Mouse (Mus musculus) layer of hippocampus, postnatal 36 days (tissue): ENCODE data around the gene Casz1. TPM values are rescaled to one million over a fixed set of nuclear protein-coding genes. Genes with fewer than 3 reads are reported as not detected.

Experiments used
- DNase-seq, 2 experiments: peaks; one replicate each; pipeline ENCODE4 v3.0.0; 2022
- total RNA-seq, 2 experiments: library from RNA; stranded (reverse); gene quantifications; 2 replicates each; pipeline ENCODE4 v1.2.3; 2021

The Casz1 gene
- total RNA-seq, 2 experiments from 2014 or later = 0.52 to 0.66 TPM

DNA sequence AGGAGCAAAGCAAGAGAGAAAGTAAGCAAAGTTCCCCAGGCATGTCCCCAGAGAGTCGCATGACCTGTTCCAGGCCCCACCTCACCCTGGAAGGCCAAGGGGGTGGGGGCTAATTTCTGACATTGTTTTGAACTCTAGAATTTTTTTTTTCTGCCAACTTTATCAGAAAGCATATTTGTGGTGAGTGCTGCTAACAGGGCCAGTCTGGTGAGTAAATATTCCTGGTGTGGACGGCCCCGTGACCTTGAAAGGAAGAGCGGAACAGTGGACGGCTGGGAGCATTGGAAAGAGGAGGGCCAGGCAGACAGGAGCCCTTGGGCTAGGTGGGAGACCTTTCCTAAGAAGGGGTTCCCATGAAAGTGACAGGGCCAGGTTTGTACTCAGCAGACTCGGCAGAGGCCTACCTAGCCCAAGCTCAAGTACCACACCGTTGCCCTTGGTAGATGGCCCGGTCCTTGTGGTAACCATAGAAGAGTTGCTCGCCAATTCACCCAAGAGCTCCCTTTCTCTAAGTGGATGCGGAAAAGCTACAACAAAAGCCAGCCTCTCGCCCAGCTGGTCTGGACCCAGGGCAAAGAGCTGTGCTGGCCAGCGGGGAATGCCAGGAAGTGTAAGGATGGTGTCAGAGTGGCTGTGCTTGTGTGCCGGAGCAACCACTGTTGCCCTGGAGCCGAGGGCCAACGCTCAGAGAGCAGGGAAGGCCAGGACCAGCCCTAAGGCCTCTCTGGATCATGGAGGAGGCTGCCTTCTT, 104.7 kb downstream of the Casz1 start:
- no peak for DNase-seq

DNA sequence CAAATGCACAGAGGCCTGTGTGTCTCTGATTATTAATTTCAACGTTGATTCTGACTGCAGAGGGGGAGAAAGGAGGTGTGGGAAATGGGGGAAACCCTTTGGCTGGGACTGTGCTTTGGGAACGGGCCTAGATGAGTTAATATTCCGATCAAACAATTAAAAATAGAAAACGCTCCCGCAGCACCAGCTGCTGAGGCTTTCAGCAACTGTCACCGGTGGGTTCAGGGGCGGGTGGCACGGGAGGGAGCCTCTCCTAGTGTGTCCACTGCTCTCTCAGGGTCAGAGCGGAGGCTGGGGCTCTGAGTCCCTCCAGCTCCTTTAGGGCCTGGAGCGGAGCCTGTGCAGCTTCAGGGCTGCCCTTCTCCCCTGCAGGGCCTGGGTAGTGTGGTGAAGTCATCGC, 105.3 kb downstream of the Casz1 start:
- DNase-seq = no peak

DNA sequence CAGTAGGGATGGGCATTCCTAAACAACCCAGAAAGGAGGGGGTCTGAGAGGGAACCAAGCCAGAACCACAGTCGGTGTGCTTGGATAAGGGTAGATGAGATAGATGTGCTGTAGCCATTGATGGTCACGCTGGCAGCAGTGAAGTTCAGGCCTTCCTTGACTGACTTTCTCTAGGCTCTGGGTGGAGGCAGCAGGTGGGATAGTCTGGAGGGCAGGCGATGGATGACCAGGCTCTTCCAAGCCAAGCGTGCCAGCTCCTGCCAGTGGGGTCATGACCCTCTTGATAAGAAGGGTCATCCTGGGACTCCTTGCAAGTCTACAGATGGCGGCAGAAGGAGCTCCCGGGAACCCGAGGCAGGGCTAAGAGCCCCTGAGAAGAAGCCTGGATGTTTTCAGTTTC, 107.9 kb downstream of the Casz1 start:
- DNase-seq = no peak

DNA sequence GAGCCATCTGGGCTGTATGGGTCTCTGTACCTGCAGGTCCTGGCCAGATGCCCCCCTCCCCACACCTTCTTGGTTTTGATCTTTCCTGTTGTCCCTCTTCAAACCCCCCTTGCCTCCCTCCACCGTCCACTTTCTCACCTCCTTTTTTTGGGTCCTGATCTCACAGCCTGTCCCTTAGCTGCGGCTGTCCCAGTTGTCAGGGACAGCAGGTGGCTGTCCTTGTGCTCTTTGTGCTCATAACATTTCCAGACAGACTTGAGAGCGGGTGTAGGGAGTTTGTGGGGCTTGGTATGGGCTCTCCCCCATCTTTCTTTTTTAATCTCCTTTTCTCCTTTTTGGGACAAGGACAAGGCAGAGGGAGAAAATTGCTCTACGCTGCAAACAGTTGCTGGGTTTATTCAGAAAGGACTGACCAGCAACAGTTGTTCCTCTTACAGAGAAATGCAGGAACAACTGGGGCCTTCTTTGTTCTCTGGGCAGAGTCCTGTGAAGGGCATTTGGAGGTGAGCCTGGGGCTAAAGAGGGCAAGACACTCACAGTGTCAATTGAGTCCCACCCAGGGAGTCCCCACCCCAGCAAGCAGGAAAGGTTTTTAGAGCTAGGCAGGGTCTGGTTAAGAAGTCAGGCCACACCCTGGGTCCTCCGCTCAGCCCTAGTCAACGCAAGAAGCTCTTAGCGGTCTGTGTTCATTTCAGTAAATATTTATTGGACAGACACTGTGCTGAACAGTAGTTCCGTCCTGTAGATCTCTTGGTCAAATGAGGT, 108.8 kb downstream of the Casz1 start:
- DNase-seq = no peak

DNA sequence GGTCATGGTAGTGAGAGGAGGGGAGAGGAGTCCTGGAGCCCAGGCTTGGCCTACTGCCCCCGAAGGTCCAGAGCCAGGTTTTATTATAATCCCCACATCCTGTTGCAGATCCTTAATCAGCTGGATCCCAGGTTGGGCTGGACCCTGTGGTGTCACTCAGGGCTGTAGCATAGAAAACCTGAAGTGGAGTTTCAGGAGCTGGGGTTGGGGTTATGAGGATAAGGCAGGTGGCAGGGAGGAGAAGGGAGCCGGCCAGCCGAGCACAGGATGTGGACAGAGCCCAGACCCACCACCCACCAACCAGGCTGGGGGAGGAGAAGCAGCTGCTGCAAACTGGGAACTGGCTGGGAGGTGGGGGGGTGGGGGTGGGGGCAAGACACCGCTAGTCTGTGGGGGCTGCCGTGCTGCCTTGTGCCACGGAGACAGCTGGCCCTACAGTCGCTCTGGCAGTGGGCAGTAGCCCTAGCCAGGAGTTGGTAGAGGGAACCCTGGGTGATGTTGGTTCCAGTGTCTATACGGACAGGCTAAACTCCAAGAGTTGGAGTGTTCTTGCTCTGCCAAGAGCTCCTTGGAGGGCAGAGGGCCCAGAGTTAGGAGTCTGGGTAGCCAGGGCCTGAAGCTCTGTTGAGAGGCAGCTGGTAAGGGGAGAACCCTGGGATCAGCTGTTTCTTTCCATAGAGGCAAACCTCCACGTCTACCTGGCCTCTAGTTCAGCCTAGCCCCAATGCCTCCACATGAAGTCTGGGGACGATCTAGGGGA, 110.8 kb downstream of the Casz1 start:
- DNase-seq = no peak

DNA sequence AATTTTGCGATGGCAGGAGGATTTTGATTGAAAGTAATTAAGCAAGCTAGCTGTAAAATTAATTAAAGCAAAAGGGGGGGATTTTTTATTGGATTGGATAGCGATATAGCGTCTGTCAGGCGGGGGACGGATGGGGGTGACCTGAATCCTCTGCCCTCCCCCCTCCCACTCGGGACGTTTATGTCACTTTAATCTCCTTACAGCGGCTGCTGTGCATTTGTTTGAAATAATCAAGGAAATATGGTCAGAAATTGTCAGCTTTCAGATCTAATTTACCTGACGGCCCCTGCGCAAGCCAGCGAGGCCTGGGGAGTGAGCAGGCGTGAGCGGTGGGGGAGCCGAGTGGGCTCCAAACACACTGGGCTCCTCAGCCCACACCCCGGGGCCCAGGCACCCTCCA, 111.6 kb downstream of the Casz1 start:
- no peak for DNase-seq

DNA sequence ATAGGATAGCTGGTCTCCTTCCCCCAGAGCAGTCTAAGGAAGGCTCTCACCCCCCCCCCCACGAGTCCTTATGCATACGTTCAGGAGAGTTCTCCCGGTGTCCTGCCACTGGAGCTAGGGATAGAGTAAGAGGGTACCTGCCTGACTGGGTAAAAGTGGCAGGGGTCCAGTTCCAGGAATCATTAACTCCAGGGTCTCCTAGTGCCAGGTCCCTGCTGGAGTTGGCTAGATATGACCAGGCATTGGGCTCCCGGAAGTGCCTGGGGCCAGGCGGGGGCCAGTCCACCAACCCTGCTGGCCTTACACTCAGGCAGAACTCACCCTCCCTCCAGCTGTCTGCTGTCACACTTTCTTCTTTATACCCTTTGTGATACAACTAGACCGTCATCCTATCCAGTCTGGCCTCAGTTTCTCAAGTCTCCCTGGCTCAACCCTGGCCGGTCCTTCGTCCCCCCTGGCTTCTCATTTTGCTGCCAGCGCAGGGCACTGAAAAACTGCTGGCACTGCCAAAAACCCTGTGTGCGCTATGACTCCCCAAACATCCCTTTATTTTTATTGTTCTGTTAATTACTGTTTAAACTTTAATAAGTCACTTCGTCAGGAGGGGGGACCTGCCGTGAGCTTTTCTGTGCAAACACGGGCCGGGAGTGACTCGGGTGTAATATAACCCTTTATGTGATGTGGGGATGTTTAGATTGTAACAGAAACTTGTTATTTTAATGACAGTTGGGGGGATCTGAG, 114.6 kb downstream of the Casz1 start:
- no peak for DNase-seq

DNA sequence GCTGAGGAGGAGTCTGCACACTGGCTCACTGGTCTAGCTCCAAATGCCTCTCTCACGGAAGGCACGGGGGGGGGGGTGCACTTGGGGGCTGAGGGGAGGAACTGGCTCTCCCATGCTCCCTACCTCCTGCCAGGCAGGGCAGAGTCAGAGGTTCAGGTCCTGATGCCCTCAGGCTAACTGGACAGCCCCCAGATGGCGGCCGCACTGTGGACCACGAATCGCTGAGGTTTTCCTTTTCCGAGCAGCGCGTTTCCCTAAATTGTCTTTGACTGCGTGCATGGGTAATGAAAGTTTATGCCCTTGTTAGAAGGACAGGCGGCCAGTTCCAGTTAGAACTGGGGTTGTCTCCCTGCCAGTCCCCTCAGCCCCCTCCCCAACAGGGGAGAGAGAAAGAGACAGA, 116.4 kb downstream of the Casz1 start:
- DNase-seq = no peak

DNA sequence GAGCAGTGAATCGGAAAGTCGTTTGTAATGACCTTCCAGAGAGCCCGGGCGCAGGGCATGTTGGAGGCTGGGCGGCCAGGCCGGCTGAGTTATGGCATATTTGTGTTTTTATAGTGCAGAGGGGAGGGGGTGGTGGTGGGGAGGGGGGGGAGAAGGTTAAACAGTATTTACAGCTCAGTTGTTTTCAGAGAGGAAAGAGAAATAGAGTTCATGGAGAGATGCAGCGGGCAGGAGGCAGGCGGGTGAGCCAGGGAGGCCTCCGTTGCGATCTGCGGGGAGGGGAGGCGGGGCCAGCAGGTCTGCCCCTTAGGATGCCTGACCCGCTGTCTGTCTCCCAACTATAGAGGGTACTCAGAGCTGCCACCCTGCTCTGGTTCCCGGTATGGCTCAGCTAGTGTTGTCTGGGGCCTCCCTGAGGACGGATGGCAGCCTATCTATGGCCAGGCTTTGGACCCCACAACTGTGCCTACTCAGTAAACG, 118.0 kb downstream of the Casz1 start:
- DNase-seq = no peak

DNA sequence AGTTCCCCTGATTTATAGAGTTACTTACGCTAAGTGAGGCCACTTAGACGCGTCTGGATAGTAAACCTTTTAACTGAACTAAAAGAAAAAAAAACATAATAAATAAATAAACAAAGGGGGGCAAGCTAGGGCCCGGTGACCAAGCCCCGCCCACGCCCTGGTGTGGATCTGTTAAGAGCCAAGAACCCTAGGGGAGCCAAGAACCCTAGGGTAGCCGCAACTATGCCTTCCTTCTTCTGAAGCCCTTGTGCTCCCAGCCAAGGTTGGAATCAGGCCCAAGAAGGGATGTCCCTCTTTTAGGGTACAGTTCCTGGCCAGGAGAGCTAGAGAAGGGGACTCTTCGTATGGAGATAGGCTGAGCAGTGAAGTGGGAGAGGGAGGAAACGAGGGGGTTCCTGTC, 119.2 kb downstream of the Casz1 start:
- no peak for DNase-seq

DNA sequence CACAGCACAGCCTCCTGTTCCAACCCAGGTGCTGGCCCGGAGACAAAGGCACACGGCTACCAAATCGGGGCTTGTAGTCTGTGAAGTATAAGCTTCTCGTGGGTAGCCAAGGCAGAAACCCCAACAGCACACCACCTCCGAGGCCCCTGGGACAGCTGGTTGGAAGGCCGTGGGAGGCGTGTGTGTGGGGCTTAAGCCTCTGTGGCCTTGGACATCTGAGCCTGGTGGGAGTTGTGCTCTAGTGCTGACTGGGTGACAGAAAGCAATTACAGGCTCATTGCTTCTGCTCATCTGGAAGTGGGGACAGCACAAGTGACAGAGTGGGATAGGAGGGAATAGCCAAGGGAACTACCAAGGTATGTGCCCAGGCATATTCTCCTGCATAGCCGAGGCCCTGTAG, 119.7 kb downstream of the Casz1 start:
- no peak for DNase-seq

DNA sequence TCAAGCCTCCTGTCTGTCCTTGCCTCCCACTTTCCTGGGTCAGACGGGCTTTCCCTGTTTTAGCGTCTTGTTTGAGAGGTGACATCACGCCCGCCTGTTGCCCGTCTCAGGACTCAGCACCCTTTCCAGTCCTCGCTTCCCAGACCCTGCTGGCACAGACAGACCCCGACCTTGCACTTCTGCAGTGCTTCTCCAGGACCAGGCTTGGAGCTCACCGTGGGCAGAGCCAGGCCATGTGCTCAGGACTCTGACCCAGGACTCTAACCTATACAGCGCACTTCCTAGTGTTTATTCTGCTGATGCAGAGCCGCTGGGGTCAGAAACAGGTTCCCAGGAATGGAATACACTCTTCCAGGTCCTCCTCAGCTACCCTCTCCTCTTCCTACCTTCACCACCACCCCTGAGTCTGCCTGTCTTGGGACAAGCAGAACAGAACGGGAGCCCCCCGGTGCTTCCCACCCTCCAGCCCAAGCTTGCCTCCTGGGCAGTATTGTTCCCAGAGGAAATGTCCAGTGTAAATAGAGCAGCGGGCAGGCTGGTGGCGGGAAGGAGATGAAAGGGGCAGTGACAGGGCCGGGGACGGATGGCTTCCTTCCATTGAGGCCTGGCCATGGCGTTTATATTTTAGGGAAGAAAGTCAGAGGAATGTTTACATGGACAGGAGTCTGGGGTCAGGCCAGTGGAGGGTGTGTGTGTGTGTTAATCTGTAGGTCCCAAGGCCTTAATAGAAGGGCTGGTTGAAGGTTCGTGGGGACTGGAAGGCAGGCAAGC, 121.5 kb downstream of the Casz1 start:
- no peak for DNase-seq

DNA sequence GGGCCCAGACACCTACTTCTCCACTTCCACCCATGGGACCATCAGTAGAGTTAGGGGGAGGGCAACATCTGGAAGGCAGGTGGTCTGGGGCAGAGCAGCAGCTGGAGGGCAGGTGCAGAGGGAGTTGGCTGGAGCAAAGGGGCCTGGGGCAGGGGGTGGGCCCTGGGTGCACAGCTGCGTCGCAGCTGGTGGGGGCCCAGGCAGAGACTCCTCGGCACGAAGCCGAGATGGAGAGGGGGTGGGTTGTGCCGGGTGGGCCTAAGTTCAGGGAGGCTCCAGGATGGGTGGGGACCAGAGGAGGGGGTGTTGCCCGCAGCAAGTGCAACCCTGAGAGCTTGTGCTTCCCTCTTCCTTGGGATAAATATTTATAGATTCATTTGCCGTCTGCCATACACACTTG, 122.2 kb downstream of the Casz1 start:
- DNase-seq = no peak

DNA sequence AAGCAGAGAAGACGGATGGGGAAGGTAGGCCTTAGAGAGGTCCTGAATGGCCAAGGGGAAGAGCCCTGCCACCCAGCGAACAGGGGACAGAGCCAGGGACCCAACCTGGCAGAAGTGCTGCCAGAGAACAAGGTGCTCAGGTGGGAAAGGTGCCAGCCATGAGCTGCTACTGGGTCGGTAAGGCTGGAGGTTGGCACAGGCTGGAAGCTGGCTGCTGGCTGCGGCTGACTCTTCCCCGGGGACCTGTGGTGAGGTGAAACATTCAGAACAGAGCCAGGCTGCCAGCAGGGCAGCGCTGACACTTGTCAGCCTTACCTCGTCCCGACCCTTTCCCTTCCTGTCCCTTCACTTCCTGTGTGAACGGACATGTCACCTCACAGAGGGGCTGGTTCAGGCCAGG, 124.1 kb downstream of the Casz1 start:
- DNase-seq = no peak

DNA sequence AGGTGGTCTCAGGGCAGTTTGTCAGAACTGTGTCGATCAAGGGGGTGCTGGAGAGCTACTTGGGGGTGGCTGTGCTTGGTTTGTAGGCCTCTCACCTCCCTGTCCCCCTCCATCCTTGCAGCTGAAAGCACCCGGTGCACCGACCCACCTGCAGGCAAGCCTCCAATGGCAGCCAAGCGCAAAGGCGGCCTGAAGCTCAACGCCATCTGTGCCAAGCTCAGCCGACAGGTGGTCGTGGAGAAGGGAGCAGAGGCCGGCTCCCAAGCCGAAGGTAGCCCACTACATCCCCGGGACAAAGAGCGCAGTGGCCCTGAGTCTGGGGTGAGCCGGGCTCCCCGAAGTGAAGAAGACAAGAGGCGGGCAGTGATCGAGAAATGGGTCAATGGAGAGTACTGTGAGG, 124.6 kb downstream of the Casz1 start:
- DNase-seq = no peak

DNA sequence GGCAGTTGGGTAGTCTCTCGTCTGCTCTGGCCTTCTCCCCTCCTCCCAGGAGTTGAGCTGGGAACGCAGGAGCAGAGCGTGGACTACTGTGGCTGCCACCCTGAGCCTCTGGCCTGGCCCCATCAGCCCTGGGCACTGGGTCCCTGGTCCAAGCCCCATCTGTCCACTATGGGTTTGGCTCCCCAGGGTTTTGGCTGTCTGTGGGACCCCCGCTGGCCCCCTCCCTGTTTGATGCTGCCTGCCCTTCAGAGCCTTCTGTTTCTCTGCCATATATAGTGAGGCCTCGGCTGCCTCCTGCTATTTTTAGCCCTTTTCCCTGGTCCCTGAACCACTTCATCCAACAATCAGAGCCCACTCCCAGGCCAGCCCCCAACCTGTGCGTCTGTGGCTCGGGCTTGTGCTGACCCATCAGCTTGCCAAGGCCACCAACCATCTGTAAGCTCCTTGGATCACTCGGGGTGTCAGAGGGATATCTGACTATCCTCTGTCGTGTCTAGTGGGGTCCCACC, 126.5 kb downstream of the Casz1 start:
- no peak for DNase-seq

DNA sequence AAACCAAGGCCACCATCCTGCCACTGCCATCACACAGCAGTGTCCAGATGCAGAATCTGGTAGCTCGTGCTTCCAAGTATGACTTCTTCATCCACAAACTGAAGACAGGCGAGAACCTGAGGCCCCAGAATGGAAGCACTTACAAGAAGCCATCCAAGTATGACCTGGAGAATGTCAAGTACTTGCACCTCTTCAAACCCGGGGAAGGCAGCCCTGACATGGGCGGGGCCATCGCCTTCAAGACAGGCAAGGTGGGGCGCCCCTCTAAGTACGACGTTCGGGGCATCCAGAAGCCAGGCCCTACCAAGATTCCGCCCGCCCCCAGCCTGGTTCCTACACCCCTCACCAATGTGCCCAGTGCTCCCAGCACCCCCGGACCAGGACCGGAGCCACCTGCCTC, 128.9 kb downstream of the Casz1 start:
- DNase-seq = no peak

DNA sequence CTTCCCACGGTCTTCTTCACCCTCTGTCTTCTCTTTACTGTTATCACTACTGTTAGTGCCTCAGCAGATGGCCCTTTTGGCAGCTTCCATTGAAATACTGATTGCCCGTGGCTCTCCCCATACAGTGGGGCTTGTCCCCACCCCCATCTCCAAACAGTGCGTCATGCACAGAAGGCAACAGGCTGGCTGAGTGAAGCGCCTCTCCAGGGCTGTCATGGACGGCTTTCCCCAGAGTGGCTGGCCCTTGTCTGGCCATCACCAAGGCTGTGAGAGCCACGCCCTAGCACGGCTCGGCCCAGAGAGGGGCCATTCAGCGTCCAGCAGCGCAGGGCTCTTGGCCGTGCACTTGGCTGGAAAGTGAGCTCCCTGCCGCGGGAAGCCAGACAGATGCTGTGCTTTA, 131.0 kb downstream of the Casz1 start:
- peak; percentile 51 to 65 for DNase-seq

DNA sequence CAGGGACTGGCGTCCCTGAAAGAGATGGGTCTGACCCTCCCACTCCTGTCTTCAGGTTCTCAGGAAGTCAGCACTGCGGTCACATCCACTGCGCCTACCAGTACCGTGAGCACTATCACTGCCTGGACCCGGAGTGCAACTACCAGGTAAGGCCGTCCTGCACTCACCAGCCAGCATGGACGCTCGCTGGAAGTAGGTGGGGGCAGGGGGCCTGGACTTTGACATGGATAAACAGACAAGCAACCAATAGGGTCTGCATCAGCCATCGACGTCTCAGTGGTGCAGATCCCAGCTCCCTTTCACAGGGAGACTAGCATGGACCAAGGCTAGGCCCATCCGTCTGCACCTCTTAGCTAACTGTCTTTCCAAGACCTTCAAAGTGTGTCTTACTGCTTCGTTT, 131.9 kb downstream of the Casz1 start:
- no peak for DNase-seq

DNA sequence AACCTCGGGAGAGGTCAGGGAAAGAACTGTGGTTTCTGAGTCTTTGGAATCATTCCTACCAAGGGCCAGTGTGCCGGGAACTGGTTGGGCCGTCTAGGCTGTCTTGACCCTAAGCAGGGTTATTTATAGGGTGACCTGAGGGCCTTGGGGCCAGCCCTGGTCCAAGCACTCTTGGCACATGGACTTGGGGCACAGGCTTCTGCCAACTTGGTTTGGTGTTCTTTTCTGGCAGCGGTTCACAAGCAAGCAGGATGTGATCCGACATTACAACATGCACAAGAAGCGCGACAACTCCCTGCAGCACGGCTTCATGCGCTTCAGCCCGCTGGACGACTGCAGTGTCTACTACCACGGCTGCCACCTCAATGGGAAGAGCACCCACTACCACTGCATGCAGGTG, 132.5 kb downstream of the Casz1 start:
- no peak for DNase-seq

DNA sequence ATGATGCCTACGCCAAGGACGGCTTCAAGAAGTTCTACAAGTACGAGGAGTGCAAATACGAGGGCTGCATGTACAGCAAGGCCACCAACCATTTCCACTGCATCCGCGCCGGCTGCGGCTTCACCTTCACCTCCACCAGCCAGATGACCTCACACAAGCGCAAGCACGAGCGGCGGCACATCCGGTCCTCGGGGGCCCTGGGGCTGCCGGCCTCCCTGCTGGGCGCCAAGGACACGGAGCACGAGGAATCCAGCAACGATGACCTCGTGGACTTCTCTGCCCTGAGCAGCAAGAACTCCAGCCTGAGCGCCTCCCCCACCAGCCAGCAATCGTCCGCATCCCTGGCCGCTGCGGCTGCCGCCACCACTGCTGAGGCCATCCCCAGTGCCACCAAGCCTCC, 134.3 kb downstream of the Casz1 start:
- DNase-seq = no peak
